ENCODE assay signal across 14 mouse cellular contexts in the genomic region with DNA sequence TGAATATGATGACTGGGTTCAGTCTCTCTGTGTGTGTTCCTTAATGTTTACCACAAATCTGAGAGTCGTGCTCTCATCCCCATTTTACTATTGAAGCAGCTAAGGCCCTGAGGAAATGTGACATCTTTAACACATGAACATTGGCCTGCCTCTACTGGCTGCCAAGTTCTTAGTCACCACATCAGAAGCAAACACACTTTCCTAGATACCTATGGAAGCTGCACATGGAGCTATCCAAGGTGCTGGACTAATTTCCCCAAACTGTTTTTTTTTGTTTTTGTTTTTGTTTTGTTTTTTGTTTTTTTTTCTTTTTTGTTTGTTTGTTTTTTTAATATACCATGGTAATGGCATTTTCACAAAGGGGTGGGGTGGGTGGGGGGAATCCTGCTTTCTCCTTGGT.
DNase-seq lines count a peak whose midpoint lies in the region; ATAC-seq and TF ChIP-seq lines count a peak whose summit lies in the region.
"Had no signal": no experiment of that assay in that cellular context is flagged by ENCODE, and none has a peak within 500 bp of the region (broad histone marks: within the 10 kb centered on the region; RNA-seq: fewer than 3 reads in every experiment).

No protein-coding gene starts in this region.

- peaks cover 8% of the 10 kb centered on the region for H3K4me1 ChIP-seq in forebrain, embryonic 14.5 days (ENCODE audit: control insufficient read depth, insufficient read depth, low read length)
- H3K4me1 ChIP-seq in forebrain, embryonic 10.5 days, result peaks cover 16% of the 10 kb centered on the region
- H3K4me1 ChIP-seq in hindbrain, embryonic 14.5 days (replicated peaks; ENCODE audit: control insufficient read depth, insufficient read depth, low read length), result peaks cover 33% of the 10 kb centered on the region
- H3K4me1 ChIP-seq in hindbrain, embryonic 10.5 days (replicated peaks), result peaks cover 18% of the 10 kb centered on the region
- peaks cover 0 to 6% of the 10 kb centered on the region in 2 experiments; a peak in 1 of 4 replicates for H3K4me1 ChIP-seq in ES-E14 (ENCODE audit: control insufficient read depth in 2 of 2, insufficient read depth in 2 of 2, low read length in 2 of 2, poor library complexity in 1 of 2)

- H3K9me3 ChIP-seq in forebrain, embryonic 14.5 days (replicated peaks; ENCODE audit: control insufficient read depth, low read length), result no peaks in the 10 kb centered on the region
- H3K9me3 ChIP-seq in forebrain, embryonic 10.5 days, result no peaks in the 10 kb centered on the region
- no peaks in the 10 kb centered on the region for H3K9me3 ChIP-seq in hindbrain, embryonic 14.5 days (ENCODE audit: control insufficient read depth, low read length)
- no peaks in the 10 kb centered on the region for H3K9me3 ChIP-seq in hindbrain, embryonic 10.5 days
- no peaks in the 10 kb centered on the region for H3K9me3 ChIP-seq in ES-E14 (ENCODE audit: control insufficient read depth, insufficient read depth, low read depth, low read length)
- H3K9me3 ChIP-seq: limb, embryonic 12.5 days; midbrain, embryonic 12.5 days had no signal

- in situ Hi-C loops in ES-E14 (cut with MboI; ENCODE audit: low sequenced_read_pairs in 2 of 2, unreplicated experiment in 2 of 2), result loop anchor here (10.0 kb wide), 1 partner anchor 225 kb away; no protein-coding TSS in a partner anchor

- H3K9ac ChIP-seq in forebrain, embryonic 14.5 days (ENCODE audit: low read length), result no peak overlapping the region
- H3K9ac ChIP-seq in hindbrain, embryonic 14.5 days, result peak overlapping the region; percentile 37
- H3K9ac ChIP-seq in ES-E14 (ENCODE audit: insufficient read depth, low read depth, low read length, poor library complexity, severe bottlenecking), result no peak overlapping the region
- H3K9ac ChIP-seq: limb, embryonic 12.5 days; midbrain, embryonic 12.5 days had no signal

- no peak for DNase-seq in forebrain, embryonic 14.5 days (ENCODE audit: low spot score)
- no peak for DNase-seq in forebrain, embryonic 10.5 days (ENCODE audit: extremely low spot score, low spot score)
- no peak for DNase-seq in hindbrain, embryonic 14.5 days (ENCODE audit: low spot score)
- DNase-seq in hindbrain, embryonic 10.5 days (ENCODE audit: low spot score), result no peak
- DNase-seq in ES-E14 (ENCODE audit: low read depth, low spot score), result no peak
- DNase-seq in forelimb bud, embryonic 11.5 days (ENCODE audit: low read depth, low spot score), result peak; percentile 20
- no peak for DNase-seq in natural killer cell, adult 2 months (ENCODE audit: low spot score in 2 of 2)
- no peak for DNase-seq in cerebellum, adult 18-20 months
- DNase-seq: B cell, adult 2 months; cerebellum, adult 8-10 months; kidney, adult 18-20 months; lung, adult 2 months had no signal

- H3K27me3 ChIP-seq in forebrain, embryonic 14.5 days (replicated peaks; ENCODE audit: control insufficient read depth, insufficient read depth, low read length), result no peaks in the 10 kb centered on the region
- no peaks in the 10 kb centered on the region for H3K27me3 ChIP-seq in forebrain, embryonic 10.5 days (ENCODE audit: poor library complexity, severe bottlenecking)
- no peaks in the 10 kb centered on the region for H3K27me3 ChIP-seq in hindbrain, embryonic 14.5 days (ENCODE audit: control insufficient read depth, insufficient read depth, low read length)
- no peaks in the 10 kb centered on the region for H3K27me3 ChIP-seq in hindbrain, embryonic 10.5 days (ENCODE audit: insufficient read depth, poor library complexity, severe bottlenecking)
- H3K27me3 ChIP-seq: limb, embryonic 12.5 days; midbrain, embryonic 12.5 days had no signal

- 81% methylated on average over 1 of the region's 1 CpGs for WGBS in forebrain, embryonic 14.5 days
- WGBS in forebrain, embryonic 10.5 days, result 74% methylated on average over 1 of the region's 1 CpGs
- 76% methylated on average over 1 of the region's 1 CpGs for WGBS in hindbrain, embryonic 14.5 days
- 78% methylated on average over 1 of the region's 1 CpGs for WGBS in hindbrain, embryonic 10.5 days

- H3K27ac ChIP-seq in forebrain, embryonic 14.5 days (ENCODE audit: low read depth, low read length), result no peak overlapping the region
- no peak overlapping the region for H3K27ac ChIP-seq in forebrain, embryonic 10.5 days
- no peak overlapping the region for H3K27ac ChIP-seq in hindbrain, embryonic 14.5 days
- H3K27ac ChIP-seq in hindbrain, embryonic 10.5 days, result no peak overlapping the region
- no peak overlapping the region for H3K27ac ChIP-seq in ES-E14 (ENCODE audit: insufficient read depth, low read depth, low read length, poor library complexity, severe bottlenecking)
- H3K27ac ChIP-seq: limb, embryonic 12.5 days; midbrain, embryonic 12.5 days had no signal

- H3K4me2 ChIP-seq in forebrain, embryonic 14.5 days (ENCODE audit: low read length), result peak overlapping the region; percentile 49; the same call in 1 of the 2 replicates
- peak overlapping the region; percentile 51 for H3K4me2 ChIP-seq in hindbrain, embryonic 14.5 days (replicated peaks)
- H3K4me2 ChIP-seq: limb, embryonic 12.5 days; midbrain, embryonic 12.5 days had no signal

- no peak overlapping the region for H3K4me3 ChIP-seq in forebrain, embryonic 14.5 days (ENCODE audit: low read depth, low read length)
- no peak overlapping the region for H3K4me3 ChIP-seq in forebrain, embryonic 10.5 days
- H3K4me3 ChIP-seq in hindbrain, embryonic 14.5 days (replicated peaks; ENCODE audit: low read length), result no peak overlapping the region
- no peak overlapping the region for H3K4me3 ChIP-seq in hindbrain, embryonic 10.5 days
- no peak overlapping the region for H3K4me3 ChIP-seq in ES-E14 (ENCODE audit: insufficient read depth in 1 of 2, low read depth in 1 of 2, low read length in 2 of 2, poor library complexity in 1 of 2, severe bottlenecking in 1 of 2)
- H3K4me3 ChIP-seq: limb, embryonic 12.5 days; midbrain, embryonic 12.5 days had no signal

- ATAC-seq in forebrain, embryonic 14.5 days, result no peak
- no peak for ATAC-seq in hindbrain, embryonic 14.5 days (ENCODE audit: low FRiP score)

- peaks cover 13% of the 10 kb centered on the region; the same call in 1 of the 2 replicates for H3K36me3 ChIP-seq in forebrain, embryonic 14.5 days (ENCODE audit: control insufficient read depth, insufficient read depth, low read length)
- H3K36me3 ChIP-seq in forebrain, embryonic 10.5 days (replicated peaks), result no peaks in the 10 kb centered on the region
- H3K36me3 ChIP-seq in hindbrain, embryonic 14.5 days (replicated peaks; ENCODE audit: control insufficient read depth, insufficient read depth), result peaks cover 22% of the 10 kb centered on the region
- no peaks in the 10 kb centered on the region for H3K36me3 ChIP-seq in hindbrain, embryonic 10.5 days
- no peaks in the 10 kb centered on the region for H3K36me3 ChIP-seq in ES-E14 (ENCODE audit: control insufficient read depth, insufficient read depth, low read length, poor library complexity, severe bottlenecking)
- H3K36me3 ChIP-seq: limb, embryonic 12.5 days had no signal

TF ChIP-seq in ES-E14, 5 proteins besides CTCF, POLR2A, EP300 and RAD21:
- TF ChIP-seq MAFK (IDR thresholded peaks at IDR 0.05; ENCODE audit: insufficient read depth, low read depth, low read length) (no peak), HCFC1 (IDR thresholded peaks at IDR 0.05; ENCODE audit: borderline replicate concordance, insufficient read depth, low read length) (no peak), ZNF384 (IDR thresholded peaks at IDR 0.05; ENCODE audit: low read depth, low read length) (0 out of 2 replicates have a peak, but pooled peaks have one; percentile 16)
TF ChIP-seq in ES-E14: peak in this region for 1.
